Comparison of ENCODE assay signal across 11 mouse cellular contexts in the genomic region with DNA sequence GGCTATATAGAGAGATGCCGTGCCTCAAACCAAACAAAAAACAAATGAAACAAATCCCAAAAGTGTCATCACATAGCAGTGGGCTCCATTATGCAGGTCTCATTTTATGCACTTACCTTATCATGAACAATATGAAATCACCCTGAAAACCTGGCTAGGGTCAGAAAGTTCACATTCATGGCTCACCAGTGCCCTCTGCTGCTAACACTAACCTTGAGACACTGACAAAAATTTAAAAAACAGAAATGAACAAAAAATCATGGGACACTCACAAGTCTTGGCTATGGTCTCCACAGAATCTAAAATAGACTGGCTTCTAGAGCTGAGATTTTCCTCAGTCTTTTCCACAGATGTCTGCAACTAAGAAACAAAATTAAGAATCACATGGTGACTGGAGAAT. TPM values are rescaled to one million over a fixed set of nuclear protein-coding genes. Genes with fewer than 3 reads are reported as not detected.
A peak's percentile ranks its signal among the peaks of the same experiment; 100 is the strongest.
DNase-seq lines count a peak whose midpoint lies in the region; ATAC-seq and TF ChIP-seq lines count a peak whose summit lies in the region.
"Had no signal": no experiment of that assay in that cellular context is flagged by ENCODE, and none has a peak within 500 bp of the region (broad histone marks: within the 10 kb centered on the region; RNA-seq: fewer than 3 reads in every experiment).

No protein-coding gene starts in this region.

- H3K4me1 ChIP-seq in forebrain, embryonic 14.5 days (ENCODE audit: control insufficient read depth, insufficient read depth, low read length): no peaks in the 10 kb centered on the region; the same call in 1 of the 2 replicates
- H3K4me1 ChIP-seq in forebrain, embryonic 11.5 days (replicated peaks; ENCODE audit: control insufficient read depth, insufficient read depth, low read length): no peaks in the 10 kb centered on the region
- no peaks in the 10 kb centered on the region for H3K4me1 ChIP-seq in lung, embryonic 14.5 days (ENCODE audit: insufficient read depth)
- H3K4me1 ChIP-seq in lung, adult 2 months (ENCODE audit: control insufficient read depth, insufficient read depth, low read length): no peaks in the 10 kb centered on the region
- peaks cover 1% of the 10 kb centered on the region; the same call in 1 of the 2 replicates for H3K4me1 ChIP-seq in cortical plate, adult 2 months (ENCODE audit: control insufficient read depth, insufficient read depth, low read length)
- H3K4me1 ChIP-seq in stomach, postnatal 0 days (replicated peaks; ENCODE audit: control insufficient read depth, insufficient read depth): no peaks in the 10 kb centered on the region
- H3K4me1 ChIP-seq in forebrain, embryonic 16.5 days (replicated peaks; ENCODE audit: control insufficient read depth, insufficient read depth, low read length): peaks cover 4% of the 10 kb centered on the region; the same call in 1 of the 2 replicates

- TF ChIP-seq EP300 in stomach, postnatal 0 days (optimal IDR thresholded peaks at IDR 0.05): no peak

- no peak for TF ChIP-seq POLR2A in lung, adult 2 months (IDR thresholded peaks at IDR 0.05; ENCODE audit: borderline replicate concordance, extremely low read depth, low read depth, low read length)
- no peak for TF ChIP-seq POLR2A in cortical plate, adult 2 months (IDR thresholded peaks at IDR 0.05; ENCODE audit: extremely low read depth, insufficient read depth, low read length)

- no peak overlapping the region for H3K4me3 ChIP-seq in forebrain, embryonic 14.5 days (ENCODE audit: low read depth, low read length)
- no peak overlapping the region for H3K4me3 ChIP-seq in forebrain, embryonic 11.5 days (ENCODE audit: low read depth, low read length)
- H3K4me3 ChIP-seq in lung, embryonic 14.5 days (ENCODE audit: low read depth, low read length): no peak overlapping the region
- H3K4me3 ChIP-seq in lung, adult 2 months (replicated peaks; ENCODE audit: extremely low read depth, low read depth, low read length): no peak overlapping the region
- no peak overlapping the region for H3K4me3 ChIP-seq in cortical plate, adult 2 months (ENCODE audit: insufficient read depth, low read length)
- H3K4me3 ChIP-seq in stomach, postnatal 0 days (ENCODE audit: low read depth, low read length): no peak overlapping the region
- H3K4me3 ChIP-seq in forebrain, embryonic 16.5 days (replicated peaks; ENCODE audit: low read length): no peak overlapping the region

- H3K27me3 ChIP-seq in forebrain, embryonic 14.5 days (replicated peaks; ENCODE audit: control insufficient read depth, insufficient read depth, low read length): no peaks in the 10 kb centered on the region
- no peaks in the 10 kb centered on the region for H3K27me3 ChIP-seq in forebrain, embryonic 11.5 days (ENCODE audit: control insufficient read depth, insufficient read depth, low read length)
- H3K27me3 ChIP-seq in lung, embryonic 14.5 days (ENCODE audit: insufficient read depth, low read length): no peaks in the 10 kb centered on the region
- no peaks in the 10 kb centered on the region for H3K27me3 ChIP-seq in stomach, postnatal 0 days (ENCODE audit: control insufficient read depth, insufficient read depth, low read length)
- no peaks in the 10 kb centered on the region for H3K27me3 ChIP-seq in forebrain, embryonic 16.5 days (replicated peaks; ENCODE audit: control insufficient read depth, insufficient read depth, low read length)

- no peak overlapping the region for H3K4me2 ChIP-seq in forebrain, embryonic 14.5 days (ENCODE audit: low read length)
- no peak overlapping the region for H3K4me2 ChIP-seq in forebrain, embryonic 11.5 days (ENCODE audit: low read depth, low read length, severe bottlenecking)
- H3K4me2 ChIP-seq in lung, embryonic 14.5 days: no peak overlapping the region
- H3K4me2 ChIP-seq in stomach, postnatal 0 days (replicated peaks; ENCODE audit: low read depth): no peak overlapping the region
- H3K4me2 ChIP-seq in forebrain, embryonic 16.5 days (ENCODE audit: low read length): no peak overlapping the region

- peak; percentile 32 for TF ChIP-seq CTCF in lung, embryonic 14.5 days (IDR thresholded peaks at IDR 0.05; ENCODE audit: low read depth)
- no peak for TF ChIP-seq CTCF in lung, adult 2 months (IDR thresholded peaks at IDR 0.05; ENCODE audit: insufficient read depth, low read length)
- peak; percentile 33; the same call in 1 of the 2 replicates for TF ChIP-seq CTCF in cortical plate, adult 2 months (IDR thresholded peaks at IDR 0.05; ENCODE audit: extremely low read depth, insufficient read depth, low read length)
- peak; percentile 65 for TF ChIP-seq CTCF in stomach, postnatal 0 days (IDR thresholded peaks at IDR 0.05; ENCODE audit: low read depth)

- no peaks in the 10 kb centered on the region for H3K36me3 ChIP-seq in forebrain, embryonic 14.5 days (ENCODE audit: control insufficient read depth, insufficient read depth, low read length)
- H3K36me3 ChIP-seq in forebrain, embryonic 11.5 days (ENCODE audit: control insufficient read depth, insufficient read depth, low read length): no peaks in the 10 kb centered on the region
- H3K36me3 ChIP-seq in lung, embryonic 14.5 days (ENCODE audit: insufficient read depth): no peaks in the 10 kb centered on the region
- H3K36me3 ChIP-seq in stomach, postnatal 0 days (ENCODE audit: control insufficient read depth, insufficient read depth, low read length): no peaks in the 10 kb centered on the region
- no peaks in the 10 kb centered on the region for H3K36me3 ChIP-seq in forebrain, embryonic 16.5 days (ENCODE audit: control insufficient read depth, insufficient read depth)
- H3K36me3 ChIP-seq: G1E had no signal

- H3K27ac ChIP-seq in forebrain, embryonic 14.5 days (ENCODE audit: low read depth, low read length): no peak overlapping the region
- H3K27ac ChIP-seq in forebrain, embryonic 11.5 days (ENCODE audit: low read depth, low read length): no peak overlapping the region
- H3K27ac ChIP-seq in lung, embryonic 14.5 days (ENCODE audit: low read depth): no peak overlapping the region
- no peak overlapping the region for H3K27ac ChIP-seq in cortical plate, adult 2 months (ENCODE audit: insufficient read depth, low read length)
- no peak overlapping the region for H3K27ac ChIP-seq in stomach, postnatal 0 days (replicated peaks)
- no peak overlapping the region for H3K27ac ChIP-seq in forebrain, embryonic 16.5 days (ENCODE audit: low read length)

- no peak for ATAC-seq in forebrain, embryonic 14.5 days
- no peak for ATAC-seq in forebrain, embryonic 11.5 days (replicated peaks; ENCODE audit: low FRiP score)
- no peak for ATAC-seq in lung, embryonic 14.5 days (ENCODE audit: insufficient read depth)
- ATAC-seq in stomach, postnatal 0 days (ENCODE audit: low FRiP score, low TSS enrichment): no peak
- ATAC-seq in forebrain, embryonic 16.5 days: no peak

- no peaks in the 10 kb centered on the region for H3K9me3 ChIP-seq in forebrain, embryonic 14.5 days (replicated peaks; ENCODE audit: control insufficient read depth, low read length)
- no peaks in the 10 kb centered on the region for H3K9me3 ChIP-seq in forebrain, embryonic 11.5 days (ENCODE audit: control insufficient read depth, low read length)
- H3K9me3 ChIP-seq in lung, embryonic 14.5 days (ENCODE audit: low read depth, low read length): no peaks in the 10 kb centered on the region
- no peaks in the 10 kb centered on the region for H3K9me3 ChIP-seq in stomach, postnatal 0 days (ENCODE audit: control insufficient read depth, low read length)
- no peaks in the 10 kb centered on the region for H3K9me3 ChIP-seq in forebrain, embryonic 16.5 days (ENCODE audit: control insufficient read depth, low read length)
- H3K9me3 ChIP-seq: G1E had no signal

- peak; percentile 15 for DNase-seq in forebrain, embryonic 14.5 days (ENCODE audit: low spot score)
- DNase-seq in forebrain, embryonic 11.5 days (ENCODE audit: low spot score): no peak
- DNase-seq in lung, embryonic 14.5 days: peak; percentile 19
- no peak for DNase-seq in lung, adult 2 months
- DNase-seq in stomach, postnatal 0 days (ENCODE audit: low spot score): no peak
- no peak for DNase-seq in urinary bladder, postnatal 25 days (ENCODE audit: low spot score)

- no peak overlapping the region for H3K9ac ChIP-seq in forebrain, embryonic 14.5 days (ENCODE audit: low read length)
- H3K9ac ChIP-seq in forebrain, embryonic 11.5 days (ENCODE audit: low read length): no peak overlapping the region
- H3K9ac ChIP-seq in lung, embryonic 14.5 days: no peak overlapping the region
- no peak overlapping the region for H3K9ac ChIP-seq in stomach, postnatal 0 days (ENCODE audit: low read length)
- no peak overlapping the region for H3K9ac ChIP-seq in forebrain, embryonic 16.5 days (replicated peaks; ENCODE audit: low read depth, low read length)

- 83% methylated on average over 1 of the region's 1 CpGs for WGBS in forebrain, embryonic 14.5 days
- 84% methylated on average over 1 of the region's 1 CpGs for WGBS in forebrain, embryonic 11.5 days
- 70% methylated on average over 1 of the region's 1 CpGs for WGBS in lung, embryonic 14.5 days
- WGBS in lung, adult 2 months: 86% methylated on average over 1 of the region's 1 CpGs
- 68% methylated on average over 1 of the region's 1 CpGs for WGBS in stomach, postnatal 0 days
- 88% methylated on average over 1 of the region's 1 CpGs for WGBS in forebrain, embryonic 16.5 days

RNA-seq across cellular contexts. Expression of a gene that starts 16.1 kb away (rescaled TPM):
- polyA plus RNA-seq in forebrain, embryonic 14.5 days (2014; fragmentation: Nextera tagmentation; extraction: Ambion mirVana): 0.94 and 1.1 TPM in 2 replicates
- polyA plus RNA-seq in forebrain, embryonic 11.5 days (2014; fragmentation: Nextera tagmentation; extraction: Ambion mirVana): 0.69 and 0.89 TPM in 2 replicates
- polyA plus RNA-seq in lung, embryonic 14.5 days (2014; fragmentation: Nextera tagmentation; extraction: Ambion mirVana): 3.0 and 4.1 TPM in 2 replicates
- not detected in 2 replicates for polyA plus RNA-seq in lung, adult 2 months (2012; rRNA removed)
- 0.33 and 0.66 TPM in 2 replicates for polyA plus RNA-seq in cortical plate, adult 2 months (2012; rRNA removed)
- polyA plus RNA-seq in stomach, postnatal 0 days (2015; fragmentation: Nextera tagmentation; extraction: Ambion mirVana): 0.39 and 0.41 TPM in 2 replicates
- 0.96 and 0.99 TPM in 2 replicates for polyA plus RNA-seq in forebrain, embryonic 16.5 days (2015; fragmentation: Nextera tagmentation; extraction: Ambion mirVana)
- polyA plus RNA-seq: G1E had no signal

RNA-seq across cellular contexts. Expression of a gene that starts 19.6 kb away (rescaled TPM):
- polyA plus RNA-seq in forebrain, embryonic 14.5 days (2014; fragmentation: Nextera tagmentation; extraction: Ambion mirVana): 1.4 and 1.9 TPM in 2 replicates
- polyA plus RNA-seq in forebrain, embryonic 11.5 days (2014; fragmentation: Nextera tagmentation; extraction: Ambion mirVana): 0.80 and 1.3 TPM in 2 replicates
- 0.78 and 1.1 TPM in 2 replicates for polyA plus RNA-seq in lung, embryonic 14.5 days (2014; fragmentation: Nextera tagmentation; extraction: Ambion mirVana)
- 0.58 and 0.66 TPM in 2 replicates for polyA plus RNA-seq in lung, adult 2 months (2012; rRNA removed)
- 1.1 TPM in 2 replicates for polyA plus RNA-seq in cortical plate, adult 2 months (2012; rRNA removed)
- polyA plus RNA-seq in stomach, postnatal 0 days (2015; fragmentation: Nextera tagmentation; extraction: Ambion mirVana): 0.17 and 0.21 TPM in 2 replicates
- polyA plus RNA-seq in forebrain, embryonic 16.5 days (2015; fragmentation: Nextera tagmentation; extraction: Ambion mirVana): 2.0 and 2.2 TPM in 2 replicates

RNA-seq across cellular contexts. Expression of a gene that starts 24.1 kb away (rescaled TPM):
- not detected in 2 replicates for polyA plus RNA-seq in forebrain, embryonic 14.5 days (2014; fragmentation: Nextera tagmentation; extraction: Ambion mirVana)
- not detected in 2 replicates for polyA plus RNA-seq in forebrain, embryonic 11.5 days (2014; fragmentation: Nextera tagmentation; extraction: Ambion mirVana)
- polyA plus RNA-seq in lung, embryonic 14.5 days (2014; fragmentation: Nextera tagmentation; extraction: Ambion mirVana): not detected in 2 replicates
- polyA plus RNA-seq in lung, adult 2 months (2012; rRNA removed): not detected in 2 replicates
- polyA plus RNA-seq in cortical plate, adult 2 months (2012; rRNA removed): not detected in 2 replicates
- not detected in 2 replicates for polyA plus RNA-seq in stomach, postnatal 0 days (2015; fragmentation: Nextera tagmentation; extraction: Ambion mirVana)
- polyA plus RNA-seq in forebrain, embryonic 16.5 days (2015; fragmentation: Nextera tagmentation; extraction: Ambion mirVana): not detected in 2 replicates
- polyA plus RNA-seq: limb, embryonic 11.5 days; neural tube, embryonic 14.5 days had no signal

RNA-seq across cellular contexts. Expression of a gene that starts 48.1 kb away (rescaled TPM):
- 45.2 and 49.6 TPM in 2 replicates for polyA plus RNA-seq in forebrain, embryonic 14.5 days (2014; fragmentation: Nextera tagmentation; extraction: Ambion mirVana)
- 42.5 and 45.2 TPM in 2 replicates for polyA plus RNA-seq in forebrain, embryonic 11.5 days (2014; fragmentation: Nextera tagmentation; extraction: Ambion mirVana)
- 46.7 and 46.9 TPM in 2 replicates for polyA plus RNA-seq in lung, embryonic 14.5 days (2014; fragmentation: Nextera tagmentation; extraction: Ambion mirVana)
- 26.8 and 27.2 TPM in 2 replicates for polyA plus RNA-seq in lung, adult 2 months (2012; rRNA removed)
- 19.9 and 22.3 TPM in 2 replicates for polyA plus RNA-seq in cortical plate, adult 2 months (2012; rRNA removed)
- polyA plus RNA-seq in stomach, postnatal 0 days (2015; fragmentation: Nextera tagmentation; extraction: Ambion mirVana): 29.7 and 32.2 TPM in 2 replicates
- polyA plus RNA-seq in forebrain, embryonic 16.5 days (2015; fragmentation: Nextera tagmentation; extraction: Ambion mirVana): 61.4 and 68.7 TPM in 2 replicates

RNA-seq across cellular contexts. Expression of a gene that starts 49.2 kb away (rescaled TPM):
- polyA plus RNA-seq in forebrain, embryonic 14.5 days (2014; fragmentation: Nextera tagmentation; extraction: Ambion mirVana): 47.9 and 52.6 TPM in 2 replicates
- 49.5 and 53.9 TPM in 2 replicates for polyA plus RNA-seq in forebrain, embryonic 11.5 days (2014; fragmentation: Nextera tagmentation; extraction: Ambion mirVana)
- polyA plus RNA-seq in lung, embryonic 14.5 days (2014; fragmentation: Nextera tagmentation; extraction: Ambion mirVana): 46.4 and 46.7 TPM in 2 replicates
- polyA plus RNA-seq in lung, adult 2 months (2012; rRNA removed): 108 and 109 TPM in 2 replicates
- polyA plus RNA-seq in cortical plate, adult 2 months (2012; rRNA removed): 44.9 and 46.1 TPM in 2 replicates
- polyA plus RNA-seq in stomach, postnatal 0 days (2015; fragmentation: Nextera tagmentation; extraction: Ambion mirVana): 37.2 and 46.7 TPM in 2 replicates
- polyA plus RNA-seq in forebrain, embryonic 16.5 days (2015; fragmentation: Nextera tagmentation; extraction: Ambion mirVana): 42.6 and 55.6 TPM in 2 replicates

Comparison
In these comparisons a context has a peak if more than half of its experiments do, and no peak if none do; other contexts are left out.
1. DNase-seq: peak in forebrain, embryonic 14.5 days (single experiment) and lung, embryonic 14.5 days (single experiment); none in forebrain, embryonic 11.5 days (single experiment), lung, adult 2 months (single experiment), stomach, postnatal 0 days (single experiment) and urinary bladder, postnatal 25 days (single experiment).